Mouse (Mus musculus) C2C12 (cell line): ENCODE results near the gene Lrp8.

Experiments used
- CEBPB ChIP-seq: IDR thresholded peaks from one replicate; pipeline ENCODE4 v1.6.1; 2011; ENCODE audit warnings: low read depth, mild to moderate bottlenecking, control low read depth, moderate library complexity
- CTCF ChIP-seq: IDR thresholded peaks from one replicate; pipeline ENCODE4 v1.5.1; 2011; ENCODE audit not compliant: control insufficient read depth, insufficient read depth, insufficient read length
- MAX ChIP-seq: IDR thresholded peaks from one replicate; pipeline ENCODE4 v1.6.1; 2011; ENCODE audit warnings: mild to moderate bottlenecking, control low read depth
- MYOD1 ChIP-seq: IDR thresholded peaks from one replicate; pipeline ENCODE4 v1.6.1; 2011; ENCODE audit warnings: low read depth; ENCODE audit not compliant: control insufficient read depth, insufficient read length
- MYOG ChIP-seq: IDR thresholded peaks from one replicate; pipeline ENCODE4 v1.6.1; 2011; ENCODE audit not compliant: control insufficient read depth, insufficient read length; ENCODE audit errors: extremely low read depth
- USF1 ChIP-seq: IDR thresholded peaks from one replicate; pipeline ENCODE4 v1.6.1; 2011; ENCODE audit warnings: low read depth, mild to moderate bottlenecking, control low read depth, moderate library complexity

DNA sequence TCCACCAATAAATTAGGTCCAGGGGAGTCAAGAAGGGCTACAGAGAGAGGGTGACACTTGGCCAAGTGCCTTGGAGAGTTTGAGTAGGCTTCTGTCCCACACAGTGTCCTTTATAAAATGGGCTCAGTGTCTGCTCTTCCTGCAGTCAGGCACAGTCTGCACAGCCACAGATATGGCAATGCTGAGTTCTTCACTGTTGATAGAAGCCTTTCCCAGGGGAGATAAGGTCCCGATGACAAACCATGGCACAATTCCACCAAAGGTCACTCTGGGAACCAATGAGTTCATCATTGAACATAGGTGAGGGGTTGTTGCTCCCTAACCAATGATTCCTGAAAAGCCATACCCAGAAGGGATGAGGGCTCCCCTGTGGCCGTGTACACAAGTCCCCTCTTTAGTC lies 27.2 kb upstream of the Lrp8 start:
- TF ChIP-seq CTCF (no peak), MYOG (no peak), USF1 (no peak), MAX (no peak), MYOD1 (no peak), CEBPB (no peak)
